Mouse (Mus musculus): ENCODE data around the gene Adam11. TPM values are rescaled to one million over a fixed set of nuclear protein-coding genes. Genes with fewer than 3 reads are reported as not detected.

The Adam11 gene
- polyA plus RNA-seq, 1 experiment from 2014 or later = 25.6 TPM

- Histone ChIP-seq H3K4me2 (replicated peaks) (peak overlapping the region; percentile 93), H3K36me3 (no peaks in the 10 kb centered on the region), H3K27ac (replicated peaks) (peak overlapping the region; percentile 92; the same call in 1 of the 2 replicates), H3K4me3 (peak overlapping the region; percentile 83), H3K4me1 (peaks cover 27% of the 10 kb centered on the region), H3K27me3 (peaks cover 6% of the 10 kb centered on the region; the same call in 1 of the 2 replicates), H3K9ac (replicated peaks) (peak overlapping the region; percentile 76; the same call in 1 of the 2 replicates), H3K9me3 (no peaks in the 10 kb centered on the region)
- WGBS = 3% methylated on average over 14 of the region's 14 CpGs
- ATAC-seq (replicated peaks) = no peak
Observed at GRCm38 (mm10) chr11:102819783-102820385, 58.6 kb downstream of the Adam11 start.

- peaks cover 26% of the 10 kb centered on the region for H3K4me1 ChIP-seq
- WGBS = 13% methylated on average over 3 of the region's 3 CpGs
- ATAC-seq (replicated peaks) = no peak
- H3K4me3 ChIP-seq = no peak overlapping the region
- H3K4me2 ChIP-seq (replicated peaks) = no peak overlapping the region
- no peak overlapping the region for H3K9ac ChIP-seq (replicated peaks)
- no peaks in the 10 kb centered on the region for H3K36me3 ChIP-seq
- H3K27me3 ChIP-seq = peaks cover 6% of the 10 kb centered on the region; the same call in 1 of the 2 replicates
- no peak overlapping the region for H3K27ac ChIP-seq (replicated peaks)
- no peaks in the 10 kb centered on the region for H3K9me3 ChIP-seq
Observed at GRCm38 (mm10) chr11:102820432-102820831, 59.2 kb downstream of the Adam11 start.

- Histone ChIP-seq H3K4me1 (peaks cover 20% of the 10 kb centered on the region), H3K9me3 (no peaks in the 10 kb centered on the region), H3K9ac (replicated peaks) (no peak overlapping the region), H3K36me3 (no peaks in the 10 kb centered on the region), H3K4me2 (replicated peaks) (no peak overlapping the region), H3K4me3 (no peak overlapping the region), H3K27ac (replicated peaks) (no peak overlapping the region), H3K27me3 (peaks cover 6% of the 10 kb centered on the region; the same call in 1 of the 2 replicates)
- WGBS = 60% methylated on average over 6 of the region's 6 CpGs
- ATAC-seq (replicated peaks) = no peak
Observed at GRCm38 (mm10) chr11:102821231-102821630, 60.0 kb downstream of the Adam11 start.

- Histone ChIP-seq H3K27me3 (no peaks in the 10 kb centered on the region), H3K27ac (replicated peaks) (no peak overlapping the region), H3K4me1 (no peaks in the 10 kb centered on the region), H3K36me3 (no peaks in the 10 kb centered on the region), H3K4me3 (no peak overlapping the region), H3K4me2 (replicated peaks) (no peak overlapping the region), H3K9me3 (no peaks in the 10 kb centered on the region), H3K9ac (replicated peaks) (no peak overlapping the region)
- 77% methylated on average over 2 of the region's 2 CpGs for WGBS
- ATAC-seq (replicated peaks) = no peak
Observed at GRCm38 (mm10) chr11:102826476-102826875, 65.2 kb downstream of the Adam11 start.

- Histone ChIP-seq H3K9me3 (no peaks in the 10 kb centered on the region), H3K27me3 (no peaks in the 10 kb centered on the region), H3K4me3 (no peak overlapping the region), H3K4me2 (replicated peaks) (no peak overlapping the region), H3K27ac (replicated peaks) (no peak overlapping the region), H3K36me3 (no peaks in the 10 kb centered on the region), H3K4me1 (no peaks in the 10 kb centered on the region), H3K9ac (replicated peaks) (no peak overlapping the region)
- WGBS = 50% methylated on average over 4 of the region's 4 CpGs
- ATAC-seq (replicated peaks) = no peak
Observed at GRCm38 (mm10) chr11:102827097-102827496, 65.9 kb downstream of the Adam11 start.

Other genes starting within 250 kb of the Adam11 start
- 77.6 and 80.8 TPM in 2 replicates for gene Gpatch8, start 205.0 kb upstream of the Adam11 start, polyA plus RNA-seq (2015; fragmentation: Nextera tagmentation; extraction: Ambion mirVana)
- 8.2 and 10.1 TPM in 2 replicates for gene Gm11627, start 182.0 kb upstream of the Adam11 start, polyA plus RNA-seq (2015; fragmentation: Nextera tagmentation; extraction: Ambion mirVana)
- gene Fzd2, start 157.0 kb upstream of the Adam11 start, polyA plus RNA-seq (2015; fragmentation: Nextera tagmentation; extraction: Ambion mirVana) = 18.4 and 20.3 TPM in 2 replicates
- 0.08 and 0.10 TPM in 2 replicates for gene Meioc, start 97.7 kb upstream of the Adam11 start, polyA plus RNA-seq (2015; fragmentation: Nextera tagmentation; extraction: Ambion mirVana)
- 44.9 and 48.3 TPM in 2 replicates for gene Ccdc43, start 63.7 kb upstream of the Adam11 start, polyA plus RNA-seq (2015; fragmentation: Nextera tagmentation; extraction: Ambion mirVana)
- 54.4 and 55.0 TPM in 2 replicates for gene Gjc1, start 58.3 kb downstream of the Adam11 start, polyA plus RNA-seq (2015; fragmentation: Nextera tagmentation; extraction: Ambion mirVana)
- gene Higd1b, start 74.4 kb downstream of the Adam11 start, polyA plus RNA-seq (2015; fragmentation: Nextera tagmentation; extraction: Ambion mirVana) = 12.8 and 13.0 TPM in 2 replicates
- 182 and 183 TPM in 2 replicates for gene Eftud2, start 119.5 kb downstream of the Adam11 start, polyA plus RNA-seq (2015; fragmentation: Nextera tagmentation; extraction: Ambion mirVana)
- gene Ccdc103, start 119.8 kb downstream of the Adam11 start, polyA plus RNA-seq (2015; fragmentation: Nextera tagmentation; extraction: Ambion mirVana) = 2.1 and 2.9 TPM in 2 replicates
- gene Fam187a, start 123.7 kb downstream of the Adam11 start, polyA plus RNA-seq (2015; fragmentation: Nextera tagmentation; extraction: Ambion mirVana) = 0.11 TPM in 1 of 2 replicates, not detected in the other
- 0.88 and 0.93 TPM in 2 replicates for gene Gfap, start 139.5 kb downstream of the Adam11 start, polyA plus RNA-seq (2015; fragmentation: Nextera tagmentation; extraction: Ambion mirVana)
- 5.3 and 6.6 TPM in 2 replicates for gene Kif18b, start 163.7 kb downstream of the Adam11 start, polyA plus RNA-seq (2015; fragmentation: Nextera tagmentation; extraction: Ambion mirVana)
- 1.8 and 1.9 TPM in 2 replicates for gene C1ql1, start 185.2 kb downstream of the Adam11 start, polyA plus RNA-seq (2015; fragmentation: Nextera tagmentation; extraction: Ambion mirVana)